Mouse (Mus musculus) gastrocnemius, postnatal 4 days (tissue): ENCODE data around the gene Tmem181a. TPM values are rescaled to one million over a fixed set of nuclear protein-coding genes. Genes with fewer than 3 reads are reported as not detected.
"Not testable (repeated sequence)": the region's sequence is repeated elsewhere in the genome, so short reads cannot be mapped to it uniquely, and the experiment has no call there.

ENCODE experiments used
- DNase-seq, 2 experiments: peaks; one replicate each; pipeline ENCODE4 v3.0.0; 2021 to 2022; ENCODE audit warnings: low spot score in 2 of 2, mixed read lengths in 2 of 2
- long read RNA-seq, 2 experiments: library from polyadenylated mRNA; stranded (forward); transcript quantifications; one replicate each; pipeline ENCODE4 v2.0.0; 2021
- total RNA-seq, 2 experiments: library from RNA; stranded (reverse); gene quantifications; 2 replicates each; pipeline ENCODE4 v1.2.3; 2021

Gene Tmem181a
- 10 to 100 TPM in 1 of 2 experiments, 1 to 10 TPM in 1; 9.0 to 10.1 TPM for total RNA-seq
- long read RNA-seq, experiment 1, full-length matches to known transcripts, result 18 of 25 reads
- long read RNA-seq, experiment 1, partial matches to known transcripts, result 4 of 25 reads
- long read RNA-seq, experiment 1, other reads (novel, unspliced or antisense), result 3 of 25 reads
- long read RNA-seq, experiment 2, full-length matches to known transcripts, result 14 of 19 reads
- long read RNA-seq, experiment 2, partial matches to known transcripts, result 3 of 19 reads
- long read RNA-seq, experiment 2, other reads (novel, unspliced or antisense), result 2 of 19 reads

GRCm38 (mm10) chr17:6256400-6257069 lies at the start of gene Tmem181a:
TSS of gene Tmem181a (plus strand) at chr17:6256860.
- DNase-seq, result not testable (repeated sequence)

GRCm38 (mm10) chr17:6211721-6212120 lies 44.9 kb upstream of the Tmem181a start:
- no peak for DNase-seq

- DNase-seq, result no peak
These were observed 41.0 kb upstream of the Tmem181a start for GRCm38 (mm10) chr17:6215640-6216039.

GRCm38 (mm10) chr17:6216514-6216913 lies 40.1 kb upstream of the Tmem181a start:
- DNase-seq, result no peak

- not testable (repeated sequence) for DNase-seq
These were observed 24.0 kb upstream of the Tmem181a start for GRCm38 (mm10) chr17:6232633-6233032.

GRCm38 (mm10) chr17:6251298-6251697 lies 5.4 kb upstream of the Tmem181a start:
- not testable (repeated sequence) for DNase-seq

- DNase-seq, result not testable (repeated sequence)
These were observed 403 bp downstream of the Tmem181a start for GRCm38 (mm10) chr17:6257070-6257456.

GRCm38 (mm10) chr17:6269876-6270831 lies 13.5 kb downstream of the Tmem181a start:
- peak in 1 of 2 experiments; percentile 11 for DNase-seq

- not testable (repeated sequence) for DNase-seq
These were observed 14.2 kb downstream of the Tmem181a start for GRCm38 (mm10) chr17:6270840-6271239.

- DNase-seq, result not testable (repeated sequence)
These were observed 15.3 kb downstream of the Tmem181a start for GRCm38 (mm10) chr17:6271970-6272369.

- not testable (repeated sequence) for DNase-seq
These were observed 18.0 kb downstream of the Tmem181a start for GRCm38 (mm10) chr17:6274693-6275092.

- DNase-seq, result not testable (repeated sequence)
These were observed 22.5 kb downstream of the Tmem181a start for GRCm38 (mm10) chr17:6279205-6279604.

- not testable (repeated sequence) for DNase-seq
These were observed 23.1 kb downstream of the Tmem181a start for GRCm38 (mm10) chr17:6279772-6280171.

GRCm38 (mm10) chr17:6280513-6280912 lies 23.9 kb downstream of the Tmem181a start:
- not testable (repeated sequence) for DNase-seq

GRCm38 (mm10) chr17:6283137-6283536 lies 26.5 kb downstream of the Tmem181a start:
- DNase-seq, result not testable (repeated sequence)

- not testable (repeated sequence) for DNase-seq
These were observed 29.5 kb downstream of the Tmem181a start for GRCm38 (mm10) chr17:6286169-6286568.

GRCm38 (mm10) chr17:6289045-6289444 lies 32.4 kb downstream of the Tmem181a start:
- not testable (repeated sequence) for DNase-seq

GRCm38 (mm10) chr17:6293882-6294281 lies 37.2 kb downstream of the Tmem181a start:
- not testable (repeated sequence) for DNase-seq

GRCm38 (mm10) chr17:6297060-6297795 lies 40.6 kb downstream of the Tmem181a start:
- DNase-seq, result not testable (repeated sequence)

GRCm38 (mm10) chr17:6300190-6300863 lies 43.7 kb downstream of the Tmem181a start:
- not testable (repeated sequence) for DNase-seq
